Mouse (Mus musculus): Measurements from ENCODE around the gene Sccpdh.

DNA sequence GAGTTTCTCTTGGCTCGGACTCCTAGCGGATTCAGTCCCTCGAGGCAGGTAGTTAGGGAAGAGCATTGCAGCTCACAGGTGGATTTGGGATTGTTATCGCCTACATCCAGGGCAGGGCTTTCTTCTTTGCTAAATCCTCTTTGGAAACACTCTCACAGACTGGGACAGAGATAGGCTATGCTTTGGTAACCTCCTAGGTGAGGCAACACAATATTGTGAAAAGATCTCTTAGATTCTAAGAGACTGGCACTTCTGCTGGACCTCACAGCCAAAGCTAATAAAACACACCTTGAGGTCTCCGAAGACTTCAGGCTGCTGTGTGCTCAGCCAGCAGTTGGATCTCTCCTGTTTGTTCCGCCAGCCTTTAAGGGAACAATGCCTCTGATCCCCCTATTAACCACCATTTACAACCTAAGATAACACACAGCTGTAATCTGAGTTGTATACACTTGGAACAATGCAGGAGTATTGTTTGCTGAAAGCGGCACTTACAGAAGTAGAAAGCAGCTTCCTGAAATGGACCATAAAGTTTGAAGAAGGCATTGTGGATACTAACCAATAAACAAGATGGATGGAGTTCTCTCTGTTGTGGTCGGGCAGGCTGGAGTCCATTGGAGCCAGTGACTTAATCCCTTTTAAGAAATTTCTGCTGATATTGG is 54.9 kb downstream of the Sccpdh start:
- TF ChIP-seq CTCF (IDR thresholded peaks at IDR 0.05; ENCODE audit: borderline replicate concordance, control insufficient read depth, extremely low read depth, insufficient read depth, low read length, poor library complexity) (no peak), POLR2A (IDR thresholded peaks at IDR 0.05; ENCODE audit: control insufficient read depth, extremely low read depth, insufficient read depth, low read length, poor library complexity) (no peak)
